Mouse (Mus musculus) frontal cortex, adult (tissue): ENCODE measurements around the gene Mras.

Experiments used
- ATAC-seq: cut with Nextera tagmentation; 2 replicates; pipeline ENCODE4 v1.9.2; 2017; ENCODE audit warnings: mild to moderate bottlenecking, moderate library complexity, mixed read lengths; ENCODE audit not compliant: low TSS enrichment

Mras gene

DNA sequence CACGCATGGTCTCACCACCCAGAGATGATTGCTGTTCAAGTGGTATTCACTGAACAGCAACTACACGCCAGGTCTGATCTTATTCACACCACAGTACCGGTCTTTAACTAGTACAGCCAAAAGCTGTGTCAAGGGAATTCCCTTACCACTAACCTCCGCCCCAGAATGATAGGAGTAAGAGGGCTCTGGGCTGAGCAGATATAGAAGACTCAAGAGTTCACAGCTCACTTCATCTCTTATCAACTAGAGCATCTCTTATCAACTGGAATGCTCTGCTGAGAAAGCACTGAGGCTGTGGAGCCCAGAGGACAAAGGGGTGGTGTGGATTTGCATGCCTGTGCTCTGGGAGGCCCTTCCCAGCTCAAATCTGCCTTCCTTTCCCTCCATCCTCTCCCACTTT is 25.4 kb downstream of the Mras start:
- no peak for ATAC-seq

DNA sequence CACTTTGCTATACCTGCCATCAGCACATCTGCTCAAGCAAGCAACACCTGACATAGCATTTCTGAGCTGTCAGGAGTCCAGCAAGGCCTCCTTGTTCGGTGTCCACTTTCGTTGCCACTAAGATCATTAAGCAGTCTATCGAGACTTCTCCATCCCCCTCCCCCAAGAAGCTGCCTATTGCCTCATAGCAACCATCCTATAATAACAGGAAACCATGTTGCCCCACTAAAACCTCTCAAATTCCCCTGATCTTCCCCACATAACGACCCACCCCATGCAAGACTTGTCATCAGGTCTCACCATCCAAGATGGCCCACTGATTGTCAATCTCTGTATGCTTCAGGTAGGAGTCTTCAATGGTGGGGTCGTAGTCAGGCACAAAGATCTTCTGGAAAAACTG is 26.1 kb downstream of the Mras start:
- ATAC-seq, result no peak

DNA sequence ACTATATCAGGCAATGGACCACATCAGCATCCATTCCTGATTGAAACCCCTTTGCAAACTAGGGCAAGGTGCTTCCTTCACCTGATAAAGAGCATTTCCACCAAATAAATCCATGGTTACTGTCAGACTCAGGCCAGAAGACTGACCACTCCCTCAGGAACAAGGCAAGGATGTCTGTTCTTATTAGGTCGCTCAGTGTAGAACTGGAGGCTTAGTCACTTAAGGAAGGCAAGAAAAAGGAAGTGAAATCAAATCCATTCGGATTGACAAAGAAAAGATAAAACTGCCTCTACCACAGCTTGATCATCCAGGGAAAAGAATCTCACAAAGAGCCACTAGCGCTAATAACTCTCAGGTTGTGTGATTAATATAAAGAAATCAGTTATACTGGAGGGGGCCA is 27.9 kb downstream of the Mras start:
- no peak for ATAC-seq

DNA sequence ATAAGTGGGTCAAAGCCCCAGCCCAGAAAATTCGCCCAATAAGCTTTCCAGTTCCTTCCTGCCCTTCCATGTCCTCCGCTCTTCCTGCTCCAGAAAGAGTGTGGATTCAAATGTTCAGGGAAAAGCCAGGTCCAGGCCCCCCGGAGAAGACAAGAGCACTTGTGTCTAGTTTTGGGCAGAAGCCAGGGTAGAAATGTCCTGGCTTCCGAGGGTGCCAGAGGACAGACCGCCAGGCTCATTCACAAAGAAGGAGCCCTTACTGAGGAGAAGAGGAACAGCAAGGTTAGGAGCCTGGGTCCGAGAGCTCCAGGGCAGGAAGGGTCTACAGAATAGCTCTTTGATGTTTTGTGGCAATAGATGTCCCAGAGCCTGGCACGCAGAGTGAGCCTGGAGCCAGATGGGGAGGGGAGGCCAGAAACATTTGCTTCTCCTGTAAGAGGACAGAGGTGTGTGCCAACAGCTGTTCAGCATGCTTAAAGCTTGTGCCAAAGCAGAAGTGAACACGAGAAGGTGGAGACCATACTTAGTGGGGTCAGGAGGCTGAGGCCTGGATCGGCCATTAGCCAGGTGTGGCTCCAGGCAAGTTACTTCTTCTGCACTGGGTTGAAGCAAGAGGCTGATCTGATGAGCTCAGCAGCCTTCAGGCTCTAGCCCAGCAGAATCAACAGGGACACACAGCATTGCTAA is 35.8 kb downstream of the Mras start:
- peak; percentile 26; the same call in 1 of the 2 replicates for ATAC-seq

DNA sequence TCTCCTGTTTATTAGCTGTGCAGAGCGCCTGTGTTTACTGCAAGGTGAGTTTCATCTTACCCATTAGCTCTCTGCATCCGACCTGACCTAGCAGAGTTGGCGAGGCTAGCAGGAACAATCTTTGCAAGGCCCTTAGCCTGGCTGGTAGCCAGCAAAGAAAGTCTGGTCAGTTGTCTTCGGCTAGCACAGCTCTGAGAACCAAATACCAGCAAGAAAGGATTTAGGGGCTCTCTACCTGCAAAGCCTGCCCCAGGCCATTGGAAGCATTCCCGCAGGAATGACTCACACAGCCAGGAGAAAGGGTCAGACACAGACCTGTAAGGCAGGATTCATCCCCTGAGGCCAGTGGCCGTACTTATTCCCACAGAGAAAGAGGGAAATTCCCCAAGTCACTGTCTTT is 36.4 kb downstream of the Mras start:
- ATAC-seq, result no peak

DNA sequence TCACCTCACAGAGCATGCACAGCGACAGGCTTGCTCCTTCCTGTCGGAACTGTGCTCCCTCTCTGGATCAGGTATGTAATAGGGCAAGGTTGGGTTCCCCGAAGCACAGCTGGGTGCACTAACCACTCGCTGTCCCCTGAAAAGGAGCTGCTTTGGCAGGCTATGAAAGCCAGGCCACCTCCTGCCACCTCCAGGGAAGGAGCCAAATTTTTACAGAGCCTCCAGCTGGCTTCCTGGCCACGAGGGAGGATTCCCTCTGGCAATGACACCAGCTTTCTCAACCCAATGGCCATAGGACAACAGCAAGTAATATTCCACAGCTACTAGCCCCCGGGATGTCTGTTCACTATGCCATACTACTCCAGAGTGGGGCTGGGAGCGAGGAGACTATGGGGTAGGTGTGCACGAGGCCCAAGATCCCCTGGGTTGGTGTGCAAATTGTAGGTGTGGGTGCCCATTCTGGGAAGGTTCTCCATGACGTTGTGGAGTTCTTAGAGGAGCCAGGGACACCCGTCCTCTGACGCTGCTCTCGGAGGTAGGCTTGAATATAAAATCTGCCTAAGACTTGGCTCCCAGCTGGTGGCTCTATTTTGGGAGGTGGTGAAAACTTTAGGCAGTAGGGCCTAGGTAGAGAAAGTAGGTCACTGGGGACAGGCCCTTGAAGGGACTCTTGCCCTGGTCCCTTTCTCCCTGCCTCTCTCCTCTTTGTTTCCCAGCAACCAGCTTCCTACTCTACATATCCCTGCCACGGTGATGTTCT is 39.9 kb downstream of the Mras start:
- ATAC-seq, result peak; percentile 39

DNA sequence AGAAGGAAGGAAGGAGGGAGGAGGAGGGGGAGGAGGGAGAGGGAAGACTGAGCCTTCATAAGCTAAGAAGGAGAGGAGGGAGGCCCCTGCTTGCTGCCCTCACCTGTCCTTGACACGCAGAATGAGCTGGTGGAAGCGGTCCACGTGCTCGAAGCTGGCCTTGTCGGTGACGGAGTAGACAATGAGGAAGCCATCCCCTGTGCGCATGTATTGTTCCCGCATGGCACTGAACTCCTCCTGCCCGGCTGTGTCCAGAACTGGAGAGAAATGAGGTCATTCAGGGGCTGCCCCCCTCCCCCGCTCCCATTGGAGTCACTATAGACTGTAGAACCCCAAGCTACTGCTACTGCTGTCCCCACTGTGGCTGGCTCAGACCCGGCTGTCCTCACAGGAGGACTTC is 42.8 kb downstream of the Mras start:
- ATAC-seq, result no peak

DNA sequence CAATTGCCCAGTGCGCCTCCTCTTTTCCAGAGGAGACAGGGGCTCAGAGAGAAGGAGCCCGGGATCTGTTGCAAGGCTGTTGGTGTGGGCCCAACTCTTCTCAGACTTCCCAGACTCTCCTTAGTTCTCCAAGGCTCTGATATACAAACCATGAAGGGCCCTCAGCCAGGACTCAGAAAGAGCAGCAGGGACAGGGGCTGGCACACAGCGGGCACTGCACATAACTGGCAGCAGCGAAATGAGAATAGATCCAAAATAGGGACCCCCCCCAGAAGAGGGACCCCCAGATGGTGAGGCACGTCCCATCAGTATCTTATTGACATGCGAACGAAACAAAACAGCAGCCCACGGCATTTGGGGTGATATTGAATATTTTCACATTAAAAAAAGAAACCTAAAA is 44.0 kb downstream of the Mras start:
- no peak for ATAC-seq

DNA sequence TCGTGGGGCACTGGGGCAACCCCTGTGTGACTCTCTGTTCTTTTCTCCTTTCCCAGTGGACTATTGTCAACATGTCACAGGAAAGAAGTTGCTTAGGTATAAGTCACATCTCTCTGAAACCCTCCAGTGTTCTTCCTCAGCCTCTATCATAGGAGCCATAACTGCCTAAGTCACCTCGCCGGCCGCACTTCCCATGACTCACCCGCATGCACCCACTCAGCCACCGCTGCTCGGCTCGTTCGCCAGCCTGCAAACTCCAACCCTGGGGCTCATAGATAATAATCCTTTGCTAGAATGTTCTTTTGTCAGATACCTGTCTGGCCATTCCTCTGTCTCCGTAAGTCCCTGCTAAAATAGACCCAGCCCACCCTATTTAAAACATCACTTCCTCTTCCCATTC is 45.6 kb downstream of the Mras start:
- peak; percentile 53 for ATAC-seq

DNA sequence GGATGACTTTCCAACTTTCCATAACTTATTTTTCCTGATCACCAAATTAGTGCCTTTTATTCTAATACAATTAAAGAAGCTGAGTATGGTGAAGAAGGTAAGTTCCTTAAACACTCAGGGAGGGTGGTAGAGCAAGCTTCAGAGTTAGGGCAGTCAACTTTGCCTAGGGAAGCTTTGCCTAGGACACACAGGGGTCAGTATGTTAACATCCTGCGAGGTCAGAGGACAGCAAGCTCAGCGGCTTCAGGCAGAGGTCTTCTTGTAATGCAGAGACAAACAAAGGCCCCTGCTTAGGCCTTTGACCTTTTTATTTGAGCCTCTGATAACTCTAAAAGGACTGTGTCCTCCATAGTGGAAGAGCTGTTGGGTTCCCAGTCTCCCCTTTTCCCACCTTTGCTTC is 46.5 kb downstream of the Mras start:
- no peak for ATAC-seq

DNA sequence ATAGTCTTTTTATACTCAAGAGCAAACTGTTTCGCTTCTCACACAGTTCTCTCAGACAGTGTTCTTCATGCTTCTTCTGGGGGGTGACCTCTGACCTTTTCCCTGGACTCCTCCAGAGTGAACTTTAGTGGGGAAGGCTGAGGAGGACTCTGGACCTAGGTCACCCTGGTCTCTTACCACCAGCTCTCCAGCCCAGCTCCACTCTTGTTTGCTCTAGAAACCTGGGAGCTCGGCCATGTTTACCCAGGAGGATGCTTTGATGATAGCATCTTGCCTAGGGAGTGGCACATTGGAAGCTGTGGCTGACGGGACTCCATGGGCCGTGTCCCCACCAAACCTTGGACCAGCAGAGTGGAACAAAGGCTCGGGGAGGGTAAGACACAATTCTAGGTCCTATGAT is 47.0 kb downstream of the Mras start:
- ATAC-seq, result no peak

DNA sequence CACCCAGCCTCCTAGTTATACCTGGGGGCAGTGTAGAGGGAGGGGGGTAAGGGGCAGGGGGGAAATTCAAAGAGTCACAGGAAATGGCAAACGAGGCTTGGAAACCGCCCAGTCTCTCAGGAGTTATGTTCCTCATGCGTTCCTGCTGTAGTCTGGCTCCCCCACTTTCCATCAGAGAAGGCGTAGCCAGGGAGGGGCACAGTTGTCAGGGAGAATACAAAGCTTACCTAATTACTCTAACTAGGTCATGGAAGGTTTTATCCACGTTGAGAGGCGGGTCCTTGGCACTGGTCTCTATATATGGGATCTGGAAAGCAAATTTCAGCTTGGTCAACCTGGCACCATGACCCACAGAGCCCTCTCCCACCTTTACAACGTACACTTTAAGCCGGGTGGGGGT is 47.7 kb downstream of the Mras start:
- 0 out of 2 replicates have a peak, but pooled peaks have one; percentile 28 for ATAC-seq

DNA sequence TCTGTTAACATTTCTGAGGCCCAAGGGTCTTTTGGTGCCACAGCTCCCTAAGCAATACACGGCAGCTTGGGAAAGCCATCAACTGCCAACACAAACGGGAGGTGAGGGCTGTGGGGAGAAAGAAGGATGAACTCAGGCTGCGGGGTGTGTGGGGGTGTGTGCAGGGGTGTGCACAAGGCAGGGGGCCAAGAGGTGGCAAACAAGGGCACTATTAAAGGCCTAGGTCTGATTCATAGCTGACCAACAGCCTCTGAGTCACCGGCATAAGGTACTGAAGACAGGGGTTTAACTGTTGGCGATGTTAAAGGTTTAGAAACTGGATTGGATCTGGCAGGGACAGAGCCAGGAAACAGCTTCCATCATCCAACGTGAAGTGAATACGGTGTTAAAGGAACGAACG is 48.3 kb downstream of the Mras start:
- no peak for ATAC-seq

DNA sequence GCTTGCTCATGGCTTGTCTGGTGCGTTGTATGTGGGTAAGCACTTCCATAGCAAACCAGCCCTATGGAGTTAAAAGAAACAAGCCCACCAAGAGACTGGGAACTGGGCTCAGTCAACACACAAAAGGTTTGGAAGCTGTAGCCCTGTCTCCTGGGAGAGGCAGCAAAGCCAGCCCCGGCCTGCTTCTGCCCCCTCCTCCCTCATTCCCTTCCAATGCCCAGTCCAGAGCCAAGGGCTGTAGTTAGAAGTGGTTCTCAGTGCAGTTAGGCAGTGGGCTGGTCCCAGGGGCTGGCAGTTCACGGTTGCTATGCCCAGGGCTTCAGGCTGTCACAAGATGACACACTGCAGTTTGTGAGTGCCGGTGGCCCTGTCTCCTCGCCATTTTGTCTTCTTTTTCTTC is 49.1 kb downstream of the Mras start:
- ATAC-seq, result no peak

DNA sequence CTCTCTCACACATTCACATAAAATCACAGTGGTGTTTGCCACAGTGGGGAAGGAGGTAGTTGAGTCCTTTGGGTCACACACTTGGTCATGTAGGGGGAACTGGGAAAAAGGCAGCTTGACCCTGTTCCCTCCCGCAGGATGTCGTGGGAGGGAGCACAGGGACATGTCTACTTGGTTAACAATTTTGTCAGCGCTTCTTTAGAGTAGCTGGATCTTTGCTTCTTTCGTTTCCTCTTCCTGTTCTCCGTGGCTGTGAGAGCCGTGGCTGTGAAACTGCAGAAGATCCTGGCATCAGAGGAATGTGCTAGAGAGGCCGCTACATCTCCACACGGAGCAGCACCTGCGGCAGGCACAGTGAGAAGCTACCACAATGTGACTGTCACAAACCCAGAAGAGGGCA is 54.6 kb downstream of the Mras start:
- no peak for ATAC-seq

DNA sequence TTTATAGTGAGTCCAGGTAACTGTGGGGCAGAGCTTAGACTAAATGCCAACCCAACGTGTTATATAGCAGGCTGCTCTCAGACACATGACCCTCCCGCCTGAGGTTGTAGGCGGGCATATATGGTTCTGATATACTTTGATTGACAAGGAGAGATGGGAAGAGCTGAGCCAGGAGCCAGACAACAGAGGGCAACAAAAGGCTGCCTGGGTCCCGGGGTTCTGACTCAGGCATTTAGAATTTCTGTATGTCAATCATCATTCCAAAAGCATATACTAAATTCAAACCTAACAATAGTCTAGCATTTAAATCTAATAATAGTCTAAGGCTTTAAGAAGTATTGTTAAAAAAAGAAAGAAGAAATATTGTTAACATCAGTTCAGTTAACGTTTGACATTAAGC is 58.0 kb downstream of the Mras start:
- ATAC-seq, result no peak

DNA sequence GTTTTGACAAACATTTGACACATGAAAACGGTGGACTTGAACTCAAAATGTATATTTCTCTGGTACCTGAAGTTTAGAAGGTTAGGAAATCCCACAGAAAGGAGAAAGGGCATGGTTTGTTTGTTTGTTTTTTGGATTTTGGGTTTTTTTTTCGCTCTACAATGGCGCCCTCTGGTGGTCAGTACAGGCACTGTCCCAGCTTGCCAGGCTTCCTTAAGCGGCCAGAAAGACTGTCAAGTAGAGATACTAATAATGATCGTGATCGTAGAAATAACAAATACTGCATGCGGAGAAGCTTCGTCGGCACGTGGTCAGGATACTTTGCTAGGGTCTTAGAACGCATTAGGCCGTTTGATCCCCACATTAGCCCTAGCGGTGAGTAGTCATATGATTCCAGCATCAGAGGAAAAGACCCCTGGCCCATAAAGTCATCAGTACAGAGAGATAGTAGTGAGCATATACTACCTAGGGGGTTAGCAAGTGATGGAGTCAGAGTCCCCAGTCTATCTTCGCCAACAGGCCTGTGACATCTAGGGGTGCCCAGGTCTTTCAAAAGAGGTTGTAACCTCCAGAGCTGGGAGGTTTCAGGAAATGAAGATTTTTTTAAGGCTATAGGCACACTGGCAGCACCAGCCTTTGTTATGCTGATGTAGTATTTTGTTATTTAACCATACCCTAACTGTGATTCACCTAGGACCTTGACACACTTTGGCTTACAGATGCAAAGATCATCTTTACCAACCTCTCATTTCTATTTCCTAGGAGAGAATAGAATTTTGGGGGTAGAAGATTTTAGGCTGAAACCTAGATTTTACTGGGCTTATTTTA is 60.4 kb downstream of the Mras start:
- peak; percentile 56; the same call in 1 of the 2 replicates for ATAC-seq

DNA sequence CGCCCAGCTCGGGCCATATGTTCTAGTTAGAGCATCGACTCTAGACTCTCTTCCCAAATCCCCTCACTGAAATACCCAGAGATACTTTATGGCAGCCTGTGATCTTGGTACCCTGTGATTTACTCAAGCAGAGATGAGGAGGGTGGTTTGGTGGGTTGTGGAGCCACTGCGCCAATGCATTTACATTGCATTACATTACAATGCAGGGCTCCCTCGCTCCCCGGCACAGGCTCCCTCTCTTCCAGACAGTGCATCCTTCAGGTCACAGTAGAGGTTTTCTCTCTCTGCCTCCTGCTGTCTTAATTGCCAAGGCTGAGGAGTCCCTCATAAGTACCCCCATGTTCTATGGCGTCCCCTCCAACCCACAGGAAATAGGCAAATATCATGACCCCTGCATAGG is 68.8 kb downstream of the Mras start:
- no peak for ATAC-seq

DNA sequence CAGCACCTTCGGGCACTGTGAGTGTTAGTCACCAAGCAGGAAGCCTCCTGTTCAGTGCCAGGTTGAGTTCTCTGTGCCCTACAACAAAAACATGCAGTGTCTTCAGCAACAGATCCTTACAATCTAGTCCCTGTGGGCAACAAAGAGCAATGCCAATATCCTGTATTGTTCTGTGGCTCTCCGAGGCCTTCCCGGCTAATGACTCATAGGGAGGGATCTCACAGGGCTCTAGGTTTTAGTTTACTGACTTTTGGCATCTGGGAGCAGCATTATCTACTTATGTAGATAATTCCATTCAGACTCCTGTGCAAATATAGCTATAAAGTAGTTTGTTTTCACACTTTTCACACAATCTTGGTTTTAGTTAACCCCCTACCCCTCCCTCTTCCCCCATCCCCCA is 71.3 kb downstream of the Mras start:
- ATAC-seq, result no peak

DNA sequence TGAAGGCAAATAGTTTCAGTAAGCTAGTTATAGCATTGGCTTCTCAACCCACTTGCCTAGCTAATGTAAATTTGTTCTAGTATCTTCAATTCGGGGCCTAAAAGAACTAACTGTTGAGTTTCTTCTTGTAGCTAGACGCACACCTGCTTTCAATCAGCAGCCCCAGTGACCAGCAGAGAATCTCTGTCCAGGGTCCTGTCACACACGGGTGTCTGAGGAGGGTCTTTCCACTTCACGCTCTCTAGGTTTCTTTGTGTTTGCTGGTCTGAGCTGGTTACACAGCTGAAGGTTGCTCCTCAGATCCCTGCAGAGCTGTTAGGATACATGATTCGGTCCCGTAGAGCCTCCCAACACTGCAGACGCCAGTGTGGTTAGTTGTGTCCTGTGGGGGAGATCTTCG is 74.1 kb downstream of the Mras start:
- no peak for ATAC-seq

DNA sequence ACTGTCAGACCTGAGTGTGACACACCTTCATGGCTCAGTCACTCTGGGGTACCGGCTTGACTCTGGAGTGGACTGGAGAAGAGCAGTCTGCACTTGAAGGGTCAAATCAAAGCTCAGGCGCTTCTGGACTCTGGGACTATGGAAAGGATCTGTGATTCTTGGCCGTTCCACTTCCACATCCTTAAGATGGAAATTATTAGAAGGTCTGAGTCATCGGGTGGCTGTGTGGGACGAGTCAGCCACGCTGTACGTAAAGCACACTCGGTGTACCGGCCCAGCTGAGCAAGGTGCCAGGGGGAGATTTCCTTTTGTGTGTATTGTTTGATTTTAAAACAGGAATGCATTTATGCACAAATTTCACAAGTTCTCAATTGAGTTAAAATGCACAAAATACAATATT is 75.2 kb downstream of the Mras start:
- no peak for ATAC-seq

DNA sequence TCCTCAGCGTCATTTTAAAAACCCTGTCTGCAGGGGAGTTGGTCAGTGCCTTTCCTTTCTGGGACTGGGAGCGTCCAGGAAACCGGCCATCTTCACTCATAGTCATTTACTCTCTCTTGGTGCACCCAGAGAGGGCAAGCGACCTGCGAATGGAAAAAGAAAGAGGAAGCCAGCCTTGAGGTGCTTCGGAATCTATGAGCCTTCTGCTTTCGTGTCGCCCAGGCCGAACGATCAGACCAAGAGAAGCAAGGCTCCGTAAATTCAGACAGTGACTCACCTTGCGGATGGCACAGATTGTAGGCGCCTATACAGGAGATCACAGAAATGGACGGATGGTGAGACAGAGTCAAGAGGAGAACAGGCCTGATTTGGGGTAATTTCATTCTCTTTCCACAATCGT is 78.2 kb downstream of the Mras start:
- no peak for ATAC-seq
